Mouse (Mus musculus): Measurements from ENCODE around the gene Yipf2. TPM values are rescaled to one million over a fixed set of nuclear protein-coding genes. Genes with fewer than 3 reads are reported as not detected.

The Yipf2 gene
- polyA plus RNA-seq, 1 experiment from 2014 or later, result 30.2 TPM

- under 1% methylated on average over 61 of the region's 69 CpGs for WGBS
- ATAC-seq (replicated peaks; ENCODE audit: low FRiP score, low read depth) (peak; percentile 60), DNase-seq (ENCODE audit: low spot score) (peak; percentile 43)
These were observed 594 bp upstream of the Yipf2 start for GRCm38 (mm10) chr9:21593122-21593721.

DNA sequence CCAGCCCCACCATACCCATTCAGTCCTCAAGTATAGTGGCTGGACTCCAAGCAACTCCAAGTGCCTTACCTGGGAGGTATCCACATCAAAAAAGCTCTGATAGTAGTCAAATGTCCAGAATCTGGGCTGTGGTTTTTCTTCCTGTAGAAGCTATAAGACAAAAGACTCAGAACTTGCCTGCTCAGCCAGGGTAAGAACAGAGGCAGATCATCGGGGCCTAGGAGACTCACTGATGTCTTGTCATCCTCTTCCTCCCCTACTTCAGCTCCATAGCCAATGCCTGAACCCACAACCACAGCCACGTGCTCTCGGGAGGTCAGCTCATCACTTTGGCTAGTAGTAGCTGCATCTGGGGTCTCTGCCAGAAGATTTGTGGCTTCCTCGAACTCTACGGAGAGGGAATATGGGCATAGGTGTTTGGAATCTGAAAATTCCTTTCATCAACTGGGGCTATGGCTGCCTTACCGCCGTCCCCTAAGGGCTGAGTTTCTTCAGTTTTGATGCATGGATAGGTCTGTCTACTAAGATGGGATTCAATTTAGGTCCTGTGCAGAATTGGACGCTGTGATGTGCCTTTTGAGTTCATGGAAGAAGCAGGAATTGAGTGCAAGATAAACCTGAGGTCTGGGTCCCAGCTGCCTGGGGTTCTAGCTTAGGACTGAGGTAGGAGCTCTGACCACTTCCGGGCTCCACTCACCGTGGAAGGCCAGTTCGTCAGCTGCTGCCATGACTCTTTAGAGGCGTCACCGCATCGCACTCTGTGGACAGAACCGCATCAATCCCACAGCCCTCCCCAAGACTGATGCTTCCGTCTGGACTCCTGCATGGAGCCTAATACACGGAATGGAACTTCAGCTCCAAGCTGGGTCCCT is 561 bp downstream of the Yipf2 start:
- WGBS, result 18% methylated on average over 17 of the region's 17 CpGs
- Histone ChIP-seq H3K4me2 (ENCODE audit: low read length) (peak overlapping the region; percentile 93), H3K4me1 (replicated peaks; ENCODE audit: insufficient read depth, low read length) (peaks cover 17% of the 10 kb centered on the region), H3K27ac (peak overlapping the region; percentile 91), H3K4me3 (replicated peaks; ENCODE audit: low read depth, low read length) (peak overlapping the region; percentile 98), H3K27me3 (ENCODE audit: insufficient read depth, low read length) (no peaks in the 10 kb centered on the region), H3K9me3 (replicated peaks; ENCODE audit: low read length) (no peaks in the 10 kb centered on the region), H3K9ac (ENCODE audit: low read depth, low read length) (peak overlapping the region; percentile 90), H3K36me3 (ENCODE audit: insufficient read depth, low read length) (peaks cover 31% of the 10 kb centered on the region)
- DNase-seq (ENCODE audit: low spot score), result no peak
- ATAC-seq (replicated peaks; ENCODE audit: low FRiP score, low read depth), result no peak
- no peak for TF ChIP-seq CTCF (IDR thresholded peaks at IDR 0.05; ENCODE audit: low read depth)

More at GRCm38 (mm10) chr9:21593122-21593721, 594 bp upstream of the Yipf2 start:
- no peak for TF ChIP-seq CTCF (IDR thresholded peaks at IDR 0.05; ENCODE audit: low read depth)
- peak overlapping the region; percentile 91 for H3K27ac ChIP-seq
- no peaks in the 10 kb centered on the region for H3K9me3 ChIP-seq (replicated peaks; ENCODE audit: low read length)
- peaks cover 17% of the 10 kb centered on the region for H3K4me1 ChIP-seq (replicated peaks; ENCODE audit: insufficient read depth, low read length)
- H3K4me3 ChIP-seq (replicated peaks; ENCODE audit: low read depth, low read length), result peak overlapping the region; percentile 98
- peaks cover 20% of the 10 kb centered on the region for H3K36me3 ChIP-seq (ENCODE audit: insufficient read depth, low read length)
- peak overlapping the region; percentile 90 for H3K9ac ChIP-seq (ENCODE audit: low read depth, low read length)
- H3K4me2 ChIP-seq (ENCODE audit: low read length), result peak overlapping the region; percentile 93
- no peaks in the 10 kb centered on the region for H3K27me3 ChIP-seq (ENCODE audit: insufficient read depth, low read length)

DNA sequence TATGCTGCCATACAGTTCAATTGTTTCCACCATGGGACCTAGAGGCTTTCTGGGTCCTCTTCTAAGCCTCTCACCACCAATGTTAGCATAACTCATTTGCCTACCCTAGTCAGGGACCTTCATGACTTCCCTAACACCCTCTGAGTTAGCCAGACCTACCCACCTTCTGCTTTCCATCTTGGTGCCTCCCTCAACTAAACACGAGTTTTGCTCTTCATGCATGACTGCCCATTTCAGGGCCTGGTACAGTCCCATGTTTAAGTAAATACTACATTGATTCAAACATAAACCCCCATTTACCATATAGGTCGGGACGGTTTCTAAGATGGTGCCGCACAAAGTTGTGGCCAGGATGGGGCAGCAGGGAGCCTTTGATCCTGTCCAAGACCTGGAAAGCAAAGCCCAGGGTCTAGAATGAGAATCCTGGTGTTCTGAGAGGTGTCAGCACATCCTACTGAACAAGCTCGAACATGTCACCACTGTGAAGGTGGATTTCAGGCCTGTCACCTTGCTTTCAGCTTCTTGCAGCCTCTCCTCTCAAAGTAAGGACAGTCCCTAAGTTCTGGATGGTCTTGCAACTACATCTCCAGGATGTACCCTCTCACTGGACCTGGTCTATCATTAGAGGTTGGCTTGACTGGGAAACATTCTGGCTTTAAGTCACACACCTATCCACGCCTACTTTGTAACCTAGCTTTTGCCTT is 1.3 kb downstream of the Yipf2 start:
- H3K9ac ChIP-seq (ENCODE audit: low read depth, low read length), result 0 out of 2 replicates have a peak overlapping the region, but pooled peaks have one; percentile 90
- H3K4me3 ChIP-seq (replicated peaks; ENCODE audit: low read depth, low read length), result no peak overlapping the region
- peaks cover 39% of the 10 kb centered on the region for H3K36me3 ChIP-seq (ENCODE audit: insufficient read depth, low read length)
- no peak for TF ChIP-seq CTCF (IDR thresholded peaks at IDR 0.05; ENCODE audit: low read depth)
- no peak overlapping the region for H3K27ac ChIP-seq
- peaks cover 17% of the 10 kb centered on the region for H3K4me1 ChIP-seq (replicated peaks; ENCODE audit: insufficient read depth, low read length)
- no peaks in the 10 kb centered on the region for H3K27me3 ChIP-seq (ENCODE audit: insufficient read depth, low read length)
- WGBS, result 73% methylated on average over 6 of the region's 6 CpGs
- H3K4me2 ChIP-seq (ENCODE audit: low read length), result 0 out of 2 replicates have a peak overlapping the region, but pooled peaks have one; percentile 93
- DNase-seq (ENCODE audit: low spot score) (no peak), ATAC-seq (replicated peaks; ENCODE audit: low FRiP score, low read depth) (no peak)
- no peaks in the 10 kb centered on the region for H3K9me3 ChIP-seq (replicated peaks; ENCODE audit: low read length)

DNA sequence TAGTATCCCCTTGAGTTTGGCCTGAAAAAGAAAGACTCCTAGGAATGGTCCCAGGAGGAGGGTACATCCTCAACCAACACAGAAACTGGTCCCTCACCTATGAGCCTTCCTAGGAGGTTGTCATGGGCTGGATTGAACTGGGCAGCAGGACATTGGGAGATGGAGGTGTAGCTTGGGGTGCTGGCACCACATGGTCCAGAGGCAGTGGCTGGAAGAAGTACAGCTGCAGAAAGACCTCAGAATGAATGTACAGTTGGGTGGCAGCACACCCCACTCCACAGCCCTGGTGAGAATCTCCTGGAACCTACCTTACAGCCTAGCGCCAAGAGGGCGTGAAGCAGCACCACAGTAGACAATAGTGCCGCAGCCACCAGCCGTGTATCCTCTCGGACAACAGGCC is 3.1 kb downstream of the Yipf2 start:
- Histone ChIP-seq H3K4me1 (replicated peaks; ENCODE audit: insufficient read depth, low read length) (peaks cover 17% of the 10 kb centered on the region), H3K4me2 (ENCODE audit: low read length) (no peak overlapping the region), H3K27me3 (ENCODE audit: insufficient read depth, low read length) (no peaks in the 10 kb centered on the region), H3K4me3 (replicated peaks; ENCODE audit: low read depth, low read length) (no peak overlapping the region), H3K36me3 (ENCODE audit: insufficient read depth, low read length) (peaks cover 56% of the 10 kb centered on the region), H3K9me3 (replicated peaks; ENCODE audit: low read length) (no peaks in the 10 kb centered on the region), H3K9ac (ENCODE audit: low read depth, low read length) (no peak overlapping the region), H3K27ac (no peak overlapping the region)
- DNase-seq (ENCODE audit: low spot score) (no peak), ATAC-seq (replicated peaks; ENCODE audit: low FRiP score, low read depth) (no peak)
- no peak for TF ChIP-seq CTCF (IDR thresholded peaks at IDR 0.05; ENCODE audit: low read depth)
- 95% methylated on average over 5 of the region's 5 CpGs for WGBS

DNA sequence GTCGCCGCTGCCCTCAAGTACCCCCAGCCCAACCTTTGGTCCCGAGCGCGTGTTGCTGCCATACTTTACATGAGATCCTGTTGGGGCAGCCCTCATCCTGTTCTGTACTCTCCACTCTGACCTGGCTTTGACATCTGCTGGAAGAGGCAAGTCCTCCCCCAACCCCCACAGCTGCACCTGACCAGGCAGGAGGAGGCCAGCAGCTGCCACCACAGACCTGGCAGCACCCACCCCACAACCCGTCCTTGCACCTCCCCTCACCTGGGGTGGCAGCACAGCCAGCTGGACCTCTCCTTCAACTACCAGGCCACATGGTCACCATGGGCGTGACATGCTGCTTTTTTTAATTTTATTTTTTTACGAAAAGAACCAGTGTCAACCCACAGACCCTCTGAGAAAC is 4.3 kb downstream of the Yipf2 start:
- peaks cover 7% of the 10 kb centered on the region; the same call in 1 of the 2 replicates for H3K4me1 ChIP-seq (replicated peaks; ENCODE audit: insufficient read depth, low read length)
- H3K9me3 ChIP-seq (replicated peaks; ENCODE audit: low read length), result no peaks in the 10 kb centered on the region
- no peak for TF ChIP-seq CTCF (IDR thresholded peaks at IDR 0.05; ENCODE audit: low read depth)
- H3K36me3 ChIP-seq (ENCODE audit: insufficient read depth, low read length), result peaks cover 65% of the 10 kb centered on the region
- H3K9ac ChIP-seq (ENCODE audit: low read depth, low read length), result no peak overlapping the region
- H3K4me3 ChIP-seq (replicated peaks; ENCODE audit: low read depth, low read length), result no peak overlapping the region
- DNase-seq (ENCODE audit: low spot score) (no peak), ATAC-seq (replicated peaks; ENCODE audit: low FRiP score, low read depth) (no peak)
- no peak overlapping the region for H3K27ac ChIP-seq
- H3K27me3 ChIP-seq (ENCODE audit: insufficient read depth, low read length), result no peaks in the 10 kb centered on the region
- 85% methylated on average over 8 of the region's 8 CpGs for WGBS
- H3K4me2 ChIP-seq (ENCODE audit: low read length), result no peak overlapping the region
